ENCODE assay signal across 7 mouse cellular contexts in genomic region chr17:47386649-47387048, GRCm38 (mm10). TPM values are rescaled to one million over a fixed set of nuclear protein-coding genes. Genes with fewer than 3 reads are reported as not detected.
A peak's percentile ranks its signal among the peaks of the same experiment; 100 is the strongest.
DNase-seq lines count a peak whose midpoint lies in the region; ATAC-seq and TF ChIP-seq lines count a peak whose summit lies in the region.

No protein-coding gene starts in this region.

- H3K9me3 ChIP-seq in intestine, postnatal 0 days (ENCODE audit: control insufficient read depth): no peaks in the 10 kb centered on the region
- no peaks in the 10 kb centered on the region for H3K9me3 ChIP-seq in intestine, embryonic 16.5 days (ENCODE audit: control insufficient read depth, low read length)
- H3K9me3 ChIP-seq in CH12.LX (replicated peaks; ENCODE audit: low read length): peaks cover 9% of the 10 kb centered on the region

- H3K4me1 ChIP-seq in intestine, postnatal 0 days (replicated peaks; ENCODE audit: control insufficient read depth, insufficient read depth, low read length): no peaks in the 10 kb centered on the region
- no peaks in the 10 kb centered on the region for H3K4me1 ChIP-seq in intestine, embryonic 16.5 days (ENCODE audit: control insufficient read depth, insufficient read depth, low read length)
- no peaks in the 10 kb centered on the region for H3K4me1 ChIP-seq in CH12.LX (ENCODE audit: control insufficient read depth in 1 of 2, insufficient read depth in 2 of 2)

- no peak for TF ChIP-seq EP300 in CH12.LX (IDR thresholded peaks at IDR 0.05; ENCODE audit: low read length)

- ATAC-seq in intestine, postnatal 0 days: no peak
- no peak for ATAC-seq in intestine, embryonic 16.5 days

- TF ChIP-seq RAD21 in CH12.LX (IDR thresholded peaks at IDR 0.05; ENCODE audit: low read depth, low read length): peak; percentile 59

- no peaks in the 10 kb centered on the region for H3K79me2 ChIP-seq in CH12.LX (replicated peaks; ENCODE audit: control insufficient read depth, extremely low read depth, insufficient read depth, poor library complexity, severe bottlenecking)

- no peaks in the 10 kb centered on the region for H3K27me3 ChIP-seq in intestine, postnatal 0 days (replicated peaks; ENCODE audit: control insufficient read depth, insufficient read depth, low read length)
- H3K27me3 ChIP-seq in intestine, embryonic 16.5 days (replicated peaks; ENCODE audit: control insufficient read depth, insufficient read depth, low read length): no peaks in the 10 kb centered on the region
- H3K27me3 ChIP-seq in CH12.LX (replicated peaks): no peaks in the 10 kb centered on the region

- TF ChIP-seq CTCF in intestine, postnatal 0 days (IDR thresholded peaks at IDR 0.05; ENCODE audit: low read depth): peak; percentile 88
- TF ChIP-seq CTCF in CH12.LX (conservative IDR thresholded peaks at IDR 0.05 in 1 of 2, IDR thresholded peaks at IDR 0.05 in 1 of 2; ENCODE audit: low read depth in 2 of 2, low read length in 2 of 2): peak; percentile 86 to 97

- no peak overlapping the region for H3K27ac ChIP-seq in intestine, postnatal 0 days (ENCODE audit: low read depth, low read length)
- H3K27ac ChIP-seq in intestine, embryonic 16.5 days (ENCODE audit: low read length): no peak overlapping the region
- no peak overlapping the region for H3K27ac ChIP-seq in CH12.LX (ENCODE audit: insufficient read depth, low read depth)

- H3K4me3 ChIP-seq in intestine, postnatal 0 days (ENCODE audit: low read depth, low read length): no peak overlapping the region
- no peak overlapping the region for H3K4me3 ChIP-seq in intestine, embryonic 16.5 days (ENCODE audit: low read length)
- H3K4me3 ChIP-seq in CH12.LX (replicated peaks in 1 of 3; ENCODE audit: low read depth in 2 of 3, low read length in 2 of 3, poor library complexity in 1 of 3): no peak overlapping the region

- peak; percentile 48 for DNase-seq in CH12.LX (ENCODE audit: extremely low read depth)
- DNase-seq in T-cell, adult 2 months (ENCODE audit: low spot score): peak; percentile 49
- DNase-seq in induced T-regulatory cell, adult 2 months (ENCODE audit: low read depth): peak; percentile 78
- DNase-seq in mesoderm, embryonic 11.5 days (ENCODE audit: low read depth, low spot score): peak; percentile 45
- peak; percentile 82 for DNase-seq in thymus, postnatal 14 days

- WGBS in intestine, postnatal 0 days: 57% methylated on average over 4 of the region's 4 CpGs
- WGBS in intestine, embryonic 16.5 days: 62% methylated on average over 4 of the region's 4 CpGs

- no peaks in the 10 kb centered on the region for H3K36me3 ChIP-seq in intestine, postnatal 0 days (ENCODE audit: control insufficient read depth, insufficient read depth)
- no peaks in the 10 kb centered on the region for H3K36me3 ChIP-seq in intestine, embryonic 16.5 days (ENCODE audit: control insufficient read depth, insufficient read depth, low read length)
- peaks cover 5 to 44% of the 10 kb centered on the region in 2 experiments for H3K36me3 ChIP-seq in CH12.LX (replicated peaks in 1 of 2; ENCODE audit: control insufficient read depth in 1 of 2, insufficient read depth in 1 of 2, low read length in 1 of 2)

- H3K4me2 ChIP-seq in intestine, postnatal 0 days (replicated peaks; ENCODE audit: low read depth): no peak overlapping the region
- H3K4me2 ChIP-seq in intestine, embryonic 16.5 days (ENCODE audit: low read depth, low read length): no peak overlapping the region
- no peak overlapping the region for H3K4me2 ChIP-seq in CH12.LX (ENCODE audit: insufficient read depth, low read depth, poor library complexity, severe bottlenecking)

- no peak overlapping the region for H3K9ac ChIP-seq in intestine, postnatal 0 days (ENCODE audit: low read depth, low read length)
- H3K9ac ChIP-seq in intestine, embryonic 16.5 days (ENCODE audit: low read depth, low read length): no peak overlapping the region
- H3K9ac ChIP-seq in CH12.LX (ENCODE audit: insufficient read depth, low read depth): no peak overlapping the region

- in situ Hi-C loops in CH12.LX (cut with MboI; ENCODE audit: low pct_ligation_motif_present, low pct_unique_long_range_greater_than_20kb, low sequenced_read_pairs): loop anchor here (25.0 kb wide), 1 partner anchor 226 kb away; the partner anchor contains the start of genes Bysl, Gm20517 and Med20

- no peak for TF ChIP-seq POLR2A in CH12.LX (IDR thresholded peaks at IDR 0.05; ENCODE audit: low read depth, low read length)

- dilution Hi-C loops in CH12.LX (cut with MboI; ENCODE audit: extremely low pct_ligation_motif_present, extremely low pct_unique_long_range_greater_than_20kb, low sequenced_read_pairs): no loop called here

TF ChIP-seq in CH12.LX, 34 proteins besides CTCF, POLR2A, EP300 and RAD21 (continues in another document):
- no peak for TF ChIP-seq E2F4 (IDR thresholded peaks at IDR 0.05; ENCODE audit: insufficient replicate concordance, low read depth, low read length)
- TF ChIP-seq BHLHE40 (IDR thresholded peaks at IDR 0.05; ENCODE audit: low read depth, low read length): no peak
- TF ChIP-seq NRF1 (IDR thresholded peaks at IDR 0.05; ENCODE audit: low read depth, low read length): no peak
- no peak for TF ChIP-seq ELF1 (IDR thresholded peaks at IDR 0.05; ENCODE audit: low read depth, low read length)
- 0 out of 2 replicates have a peak, but pooled peaks have one; percentile 32 for TF ChIP-seq MYC (IDR thresholded peaks at IDR 0.05; ENCODE audit: low read depth, low read length)
- no peak for TF ChIP-seq CHD1 (IDR thresholded peaks at IDR 0.05; ENCODE audit: low read depth, low read length)
- TF ChIP-seq POLR2AphosphoS2 (IDR thresholded peaks at IDR 0.05; ENCODE audit: low read depth, low read length): no peak
- 0 out of 2 replicates have a peak, but pooled peaks have one; percentile 10 for TF ChIP-seq TCF12 (IDR thresholded peaks at IDR 0.05; ENCODE audit: low read depth, low read length)
- TF ChIP-seq HCFC1 (IDR thresholded peaks at IDR 0.05; ENCODE audit: low read depth, low read length): no peak
- TF ChIP-seq RCOR1 (conservative IDR thresholded peaks at IDR 0.05; ENCODE audit: low read depth, low read length): no peak
- TF ChIP-seq UBTF (IDR thresholded peaks at IDR 0.05; ENCODE audit: low read depth, low read length): no peak
- no peak for TF ChIP-seq JUND (conservative IDR thresholded peaks at IDR 0.05; ENCODE audit: low read depth, low read length)
- TF ChIP-seq ZMIZ1 (IDR thresholded peaks at IDR 0.05; ENCODE audit: low read depth, low read length): no peak
- TF ChIP-seq MXI1 (IDR thresholded peaks at IDR 0.05; ENCODE audit: low read depth, low read length): no peak
- TF ChIP-seq ZNF384 (IDR thresholded peaks at IDR 0.05; ENCODE audit: low read depth, low read length): no peak
- no peak for TF ChIP-seq PAX5 (IDR thresholded peaks at IDR 0.05; ENCODE audit: low read length)
- TF ChIP-seq USF1 (IDR thresholded peaks at IDR 0.05; ENCODE audit: low read depth, low read length): no peak
- TF ChIP-seq USF2 (conservative IDR thresholded peaks at IDR 0.05; ENCODE audit: low read depth, low read length): no peak
- no peak for TF ChIP-seq MAZ (IDR thresholded peaks at IDR 0.05; ENCODE audit: low read depth, low read length)
- TF ChIP-seq SIN3A (IDR thresholded peaks at IDR 0.05; ENCODE audit: low read length): no peak
- no peak for TF ChIP-seq TBP (conservative IDR thresholded peaks at IDR 0.05; ENCODE audit: low read depth, low read length)
- TF ChIP-seq GABPA (IDR thresholded peaks at IDR 0.05; ENCODE audit: insufficient replicate concordance, low read depth, low read length): no peak
- TF ChIP-seq ZC3H11A (IDR thresholded peaks at IDR 0.05; ENCODE audit: low read depth, low read length): peak; percentile 5; the same call in 1 of the 2 replicates
- TF ChIP-seq MAX (IDR thresholded peaks at IDR 0.05; ENCODE audit: low read length): peak; percentile 68
- TF ChIP-seq NELFE (IDR thresholded peaks at IDR 0.05; ENCODE audit: low read depth, low read length): 0 out of 2 replicates have a peak, but pooled peaks have one; percentile 33
- TF ChIP-seq IRF4 (IDR thresholded peaks at IDR 0.05; ENCODE audit: low read depth, low read length): 0 out of 2 replicates have a peak, but pooled peaks have one; percentile 18

RNA-seq across cellular contexts. Expression of gene Guca1b, which starts 1.5 kb away (rescaled TPM):
- polyA plus RNA-seq in intestine, postnatal 0 days (2015; fragmentation: Nextera tagmentation; extraction: Ambion mirVana): 0.13 and 0.17 TPM in 2 replicates
- polyA plus RNA-seq in intestine, embryonic 16.5 days (2015; fragmentation: Nextera tagmentation; extraction: Ambion mirVana): 0.66 TPM in 2 replicates
- total RNA-seq in CH12.LX (2012; rRNA removed) (0.59 and 0.92 TPM in 2 replicates), CH12.LX (2014; rRNA removed) (0.46 and 0.62 TPM in 2 replicates)
- polyA plus RNA-seq in CH12.LX (2012; ENCODE audit: insufficient read length, low read depth): 1.6 and 1.7 TPM in 2 replicates

RNA-seq across cellular contexts. Expression of gene Guca1a, which starts 13.7 kb away (rescaled TPM):
- 2.7 and 3.3 TPM in 2 replicates for polyA plus RNA-seq in intestine, postnatal 0 days (2015; fragmentation: Nextera tagmentation; extraction: Ambion mirVana)
- 2.3 and 2.4 TPM in 2 replicates for polyA plus RNA-seq in intestine, embryonic 16.5 days (2015; fragmentation: Nextera tagmentation; extraction: Ambion mirVana)
- 1.8 and 5.2 TPM in 2 replicates for total RNA-seq in CH12.LX (2012; rRNA removed)
- total RNA-seq in CH12.LX (2014; rRNA removed): 2.4 and 3.2 TPM in 2 replicates
- 2.1 TPM in 2 replicates for polyA plus RNA-seq in CH12.LX (2012; ENCODE audit: insufficient read length, low read depth)

RNA-seq across cellular contexts. Expression of gene Mrps10, which starts 18.0 kb away (rescaled TPM):
- polyA plus RNA-seq in intestine, postnatal 0 days (2015; fragmentation: Nextera tagmentation; extraction: Ambion mirVana): 46.8 and 49.6 TPM in 2 replicates
- polyA plus RNA-seq in intestine, embryonic 16.5 days (2015; fragmentation: Nextera tagmentation; extraction: Ambion mirVana): 72.0 and 80.0 TPM in 2 replicates
- total RNA-seq in CH12.LX (2012; rRNA removed) (86.8 and 90.3 TPM in 2 replicates), CH12.LX (2014; rRNA removed) (57.7 and 58.6 TPM in 2 replicates)
- polyA plus RNA-seq in CH12.LX (2012; ENCODE audit: insufficient read length, low read depth): 114 and 124 TPM in 2 replicates

RNA-seq across cellular contexts. Expression of gene AI661453, which starts 49.8 kb away (rescaled TPM):
- polyA plus RNA-seq in intestine, postnatal 0 days (2015; fragmentation: Nextera tagmentation; extraction: Ambion mirVana): 6.1 and 7.7 TPM in 2 replicates
- 3.7 and 4.6 TPM in 2 replicates for polyA plus RNA-seq in intestine, embryonic 16.5 days (2015; fragmentation: Nextera tagmentation; extraction: Ambion mirVana)
- total RNA-seq in CH12.LX (2012; rRNA removed) (not detected in 2 replicates), CH12.LX (2014; rRNA removed) (not detected in 2 replicates)
- polyA plus RNA-seq in CH12.LX (2012; ENCODE audit: insufficient read length, low read depth): not detected in 2 replicates

RNA-seq across cellular contexts. Expression of gene 1700001C19Rik, which starts 50.5 kb away (rescaled TPM):
- polyA plus RNA-seq in intestine, postnatal 0 days (2015; fragmentation: Nextera tagmentation; extraction: Ambion mirVana): 0.35 and 0.77 TPM in 2 replicates
- 0.17 and 0.45 TPM in 2 replicates for polyA plus RNA-seq in intestine, embryonic 16.5 days (2015; fragmentation: Nextera tagmentation; extraction: Ambion mirVana)
- total RNA-seq in CH12.LX (2012; rRNA removed) (0.25 TPM in 1 of 2 replicates, not detected in the other), CH12.LX (2014; rRNA removed) (not detected in 2 replicates)
- polyA plus RNA-seq in CH12.LX (2012; ENCODE audit: insufficient read length, low read depth): not detected in 2 replicates
